Mouse (Mus musculus) thymus, adult 2 months (tissue): ENCODE data around the gene Cyp11a1. TPM values are rescaled to one million over a fixed set of nuclear protein-coding genes. Genes with fewer than 3 reads are reported as not detected.
A peak's percentile ranks its signal among the peaks of the same experiment; 100 is the strongest.

Experiments used
- DNase-seq: peaks from one replicate; pipeline ENCODE4 v3.0.0; 2021
- H3K27ac ChIP-seq: fragments of 200-500 bp; 2 replicates; pipeline ENCODE4 v1.5.1; 2012; ENCODE audit warnings: low read length, control low read depth; ENCODE audit not compliant: control insufficient read depth, insufficient read depth
- H3K27me3 ChIP-seq: fragments of 200-500 bp; 2 replicates; pipeline ENCODE4 v1.6.1; 2012; ENCODE audit warnings: mild to moderate bottlenecking, low read length, moderate library complexity, mixed read lengths; ENCODE audit not compliant: control insufficient read depth, insufficient read depth
- H3K36me3 ChIP-seq: fragments of 200-500 bp; 2 replicates; pipeline ENCODE4 v1.6.1; 2012; ENCODE audit warnings: mild to moderate bottlenecking, low read length, moderate library complexity; ENCODE audit not compliant: control insufficient read depth, insufficient read depth
- H3K4me1 ChIP-seq: fragments of 200-500 bp; replicated peaks from 2 replicates; pipeline ENCODE4 v1.6.1; 2012; ENCODE audit warnings: low read length; ENCODE audit not compliant: control insufficient read depth, insufficient read depth
- H3K4me3 ChIP-seq: fragments of 200-500 bp; 2 replicates; pipeline ENCODE4 v1.5.1; 2012; ENCODE audit warnings: mild to moderate bottlenecking, low read length, control low read depth, moderate library complexity; ENCODE audit not compliant: control insufficient read depth, insufficient read depth
- CTCF ChIP-seq: fragments of 200-500 bp; IDR thresholded peaks from 2 replicates; pipeline ENCODE4 v1.5.1; 2012; ENCODE audit warnings: mild to moderate bottlenecking, control low read depth, low read length, moderate library complexity, borderline replicate concordance; ENCODE audit not compliant: control insufficient read depth, poor library complexity, insufficient read depth; ENCODE audit errors: extremely low read depth
- POLR2A ChIP-seq: fragments of 200-500 bp; IDR thresholded peaks from 2 replicates; pipeline ENCODE4 v1.6.1; 2012; ENCODE audit warnings: mild to moderate bottlenecking, low read length, control low read depth, moderate library complexity; ENCODE audit not compliant: control insufficient read depth, poor library complexity, insufficient read depth; ENCODE audit errors: extremely low read depth
- WGBS: fragments of 180-500 bp; shearing (Covaris S2); methylation state at CpG from one replicate; pipeline ENCODE4 v1.1.7; 2018; 5-methylcytosine and 5-hydroxymethylcytosine counted together
- polyA plus RNA-seq: library from polyadenylated mRNA; depleted of rRNA; stranded (reverse); fragments of >200 nt; gene quantifications from 2 replicates; pipeline ENCODE4 v1.2.3, GENCODE M21; 2012

Cyp11a1 gene
- polyA plus RNA-seq, 1 experiment = 1.3 TPM

GRCm38 (mm10) chr9:57980570-57980969 lies 25.6 kb upstream of the Cyp11a1 start:
- 10% methylated on average over 10 of the region's 10 CpGs for WGBS
- TF ChIP-seq CTCF (no peak), POLR2A (no peak)
- Histone ChIP-seq H3K4me3 (no peak overlapping the region), H3K4me1 (peaks cover 55% of the 10 kb centered on the region), H3K36me3 (no peaks in the 10 kb centered on the region), H3K27ac (no peak overlapping the region), H3K27me3 (no peaks in the 10 kb centered on the region; the same call in 1 of the 2 replicates)
- DNase-seq = peak; percentile 45

DNA sequence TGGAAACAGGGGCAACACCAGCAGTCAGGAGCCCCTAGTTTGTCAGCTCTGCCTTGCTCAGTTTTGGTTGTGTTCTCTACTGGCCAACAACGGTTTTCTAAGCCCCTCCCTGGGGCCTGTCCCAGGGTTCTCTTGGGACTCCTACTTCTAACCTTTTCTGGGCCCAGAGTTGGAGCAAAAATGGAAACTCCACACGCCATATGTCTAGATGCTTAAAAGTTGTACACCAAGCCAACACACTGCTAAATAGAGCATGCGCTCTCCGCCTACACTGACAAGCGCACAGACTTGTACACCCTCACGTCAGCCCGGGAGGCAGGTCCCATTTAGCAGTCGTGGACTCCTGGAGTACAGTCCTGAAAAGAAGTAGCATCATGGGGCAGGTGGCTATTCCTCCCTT lies 20.9 kb upstream of the Cyp11a1 start:
- Histone ChIP-seq H3K27me3 (no peaks in the 10 kb centered on the region), H3K4me1 (peaks cover 70% of the 10 kb centered on the region), H3K4me3 (no peak overlapping the region), H3K27ac (no peak overlapping the region), H3K36me3 (no peaks in the 10 kb centered on the region)
- DNase-seq = peak; percentile 13
- WGBS = 91% methylated on average over 8 of the region's 8 CpGs
- TF ChIP-seq CTCF = no peak
- TF ChIP-seq POLR2A = no peak

DNA sequence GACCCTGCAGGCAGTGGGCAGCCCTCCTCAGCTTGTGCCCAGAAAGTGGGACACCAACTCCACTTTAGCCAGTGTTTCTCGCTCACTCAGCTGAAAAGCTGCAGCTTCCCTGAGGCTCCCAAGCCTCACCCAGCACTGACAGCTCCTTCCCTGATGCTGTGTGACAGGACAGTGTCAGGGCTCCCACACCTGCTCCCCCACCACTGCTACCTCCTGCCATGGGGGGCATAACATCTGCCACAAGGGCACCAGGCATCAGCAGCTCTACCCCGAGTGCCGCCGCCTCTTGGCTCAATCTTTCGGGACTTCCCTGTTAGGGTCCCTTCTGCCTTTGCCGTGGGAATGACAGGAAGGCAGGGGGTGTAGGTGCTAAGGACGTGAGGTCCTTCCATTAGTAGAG lies 19.9 kb upstream of the Cyp11a1 start:
- peak; percentile 65 for DNase-seq
- no peak for TF ChIP-seq POLR2A
- TF ChIP-seq CTCF = no peak
- Histone ChIP-seq H3K27ac (no peak overlapping the region), H3K4me1 (peaks cover 70% of the 10 kb centered on the region), H3K36me3 (no peaks in the 10 kb centered on the region), H3K27me3 (no peaks in the 10 kb centered on the region), H3K4me3 (no peak overlapping the region)
- 73% methylated on average over 7 of the region's 7 CpGs for WGBS

DNA sequence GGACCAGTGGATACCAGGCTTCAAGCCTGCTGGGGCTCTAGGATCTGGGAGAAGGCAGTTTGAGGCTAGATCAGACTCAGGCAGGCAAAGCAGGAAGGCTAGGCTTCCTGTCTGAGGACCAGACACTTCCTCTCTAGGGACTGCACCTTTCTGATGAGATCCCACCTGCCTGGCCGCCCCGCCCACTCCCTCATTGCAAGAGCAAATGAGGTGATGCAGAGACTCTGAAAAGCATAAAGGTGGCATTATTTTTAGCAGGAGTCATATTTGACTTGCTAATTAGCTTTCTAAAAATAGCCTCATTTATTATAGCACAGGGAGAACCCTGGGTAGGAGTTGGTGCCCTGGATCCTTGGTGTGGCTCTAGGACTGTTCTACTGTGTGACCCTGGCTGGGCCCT lies 18.1 kb upstream of the Cyp11a1 start:
- TF ChIP-seq POLR2A (no peak), CTCF (no peak)

DNA sequence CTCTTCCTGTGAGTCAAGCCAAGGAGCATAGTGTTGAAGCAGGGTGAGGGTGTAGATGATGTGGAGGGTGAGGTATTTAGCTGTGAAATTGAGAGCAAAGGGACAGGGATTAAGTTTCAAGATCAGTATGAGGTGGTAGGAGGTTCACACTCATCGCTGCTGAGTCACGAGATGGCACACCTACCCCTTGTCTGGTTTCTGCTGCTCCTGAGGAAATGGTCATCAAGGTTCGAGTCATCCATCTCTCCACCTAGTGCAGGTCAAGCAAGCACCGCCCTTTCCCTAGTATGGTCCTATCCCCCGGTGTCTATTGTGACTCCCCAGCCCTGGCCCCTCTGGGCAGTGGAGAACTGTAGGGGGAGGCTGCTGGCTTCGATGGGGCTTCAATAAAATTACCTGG lies 16.9 kb upstream of the Cyp11a1 start:
- no peak for DNase-seq
- Histone ChIP-seq H3K4me1 (peaks cover 90% of the 10 kb centered on the region), H3K27ac (no peak overlapping the region), H3K36me3 (no peaks in the 10 kb centered on the region), H3K4me3 (no peak overlapping the region), H3K27me3 (no peaks in the 10 kb centered on the region)
- no peak for TF ChIP-seq CTCF
- no peak for TF ChIP-seq POLR2A
- WGBS = 95% methylated on average over 6 of the region's 6 CpGs

More for the DNA sequence above, 18.1 kb upstream of the Cyp11a1 start:
- 88% methylated on average over 2 of the region's 2 CpGs for WGBS
- Histone ChIP-seq H3K4me3 (no peak overlapping the region), H3K4me1 (peaks cover 80% of the 10 kb centered on the region), H3K36me3 (no peaks in the 10 kb centered on the region), H3K27me3 (no peaks in the 10 kb centered on the region), H3K27ac (no peak overlapping the region)
- peak; percentile 33 for DNase-seq

- 14% methylated on average over 10 of the region's 10 CpGs for WGBS
- Histone ChIP-seq H3K4me3 (no peak overlapping the region), H3K27ac (peak overlapping the region; percentile 63), H3K27me3 (no peaks in the 10 kb centered on the region), H3K4me1 (peaks cover 89% of the 10 kb centered on the region), H3K36me3 (no peaks in the 10 kb centered on the region)
- TF ChIP-seq POLR2A (no peak), CTCF (peak; percentile 89)
- DNase-seq = peak; percentile 50
Measured at GRCm38 (mm10) chr9:57990438-57991110, 15.6 kb upstream of the Cyp11a1 start.
